Mouse (Mus musculus) frontal cortex, postnatal 36 days (tissue): Measurements from ENCODE around the gene Tbc1d1.
A peak's percentile ranks its signal among the peaks of the same experiment; 100 is the strongest.

Experiments
- DNase-seq, 2 experiments: peaks; one replicate each; pipeline ENCODE4 v3.0.0; 2022; ENCODE audit warnings: low spot score in 2 of 2

Tbc1d1 gene

DNA sequence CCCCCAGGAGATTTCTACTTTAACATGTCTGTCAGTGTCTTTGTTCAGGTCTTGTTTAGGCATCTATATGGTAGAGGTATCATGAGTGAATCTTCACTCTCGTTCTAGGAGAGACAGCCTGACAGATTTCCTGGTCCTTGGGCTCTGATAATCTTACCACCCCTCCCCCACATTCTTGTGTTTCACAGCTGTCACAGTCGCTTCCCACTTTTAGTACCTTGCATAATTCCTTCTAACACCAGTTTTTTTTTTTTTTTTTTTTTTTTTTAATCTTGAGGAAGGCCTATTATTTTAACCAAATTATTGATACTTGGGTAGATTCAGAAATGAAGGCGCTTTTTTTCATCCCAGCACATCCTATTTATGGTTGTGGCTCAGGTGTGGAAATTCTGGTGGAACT, 81.6 kb downstream of the Tbc1d1 start:
- no peak for DNase-seq

DNA sequence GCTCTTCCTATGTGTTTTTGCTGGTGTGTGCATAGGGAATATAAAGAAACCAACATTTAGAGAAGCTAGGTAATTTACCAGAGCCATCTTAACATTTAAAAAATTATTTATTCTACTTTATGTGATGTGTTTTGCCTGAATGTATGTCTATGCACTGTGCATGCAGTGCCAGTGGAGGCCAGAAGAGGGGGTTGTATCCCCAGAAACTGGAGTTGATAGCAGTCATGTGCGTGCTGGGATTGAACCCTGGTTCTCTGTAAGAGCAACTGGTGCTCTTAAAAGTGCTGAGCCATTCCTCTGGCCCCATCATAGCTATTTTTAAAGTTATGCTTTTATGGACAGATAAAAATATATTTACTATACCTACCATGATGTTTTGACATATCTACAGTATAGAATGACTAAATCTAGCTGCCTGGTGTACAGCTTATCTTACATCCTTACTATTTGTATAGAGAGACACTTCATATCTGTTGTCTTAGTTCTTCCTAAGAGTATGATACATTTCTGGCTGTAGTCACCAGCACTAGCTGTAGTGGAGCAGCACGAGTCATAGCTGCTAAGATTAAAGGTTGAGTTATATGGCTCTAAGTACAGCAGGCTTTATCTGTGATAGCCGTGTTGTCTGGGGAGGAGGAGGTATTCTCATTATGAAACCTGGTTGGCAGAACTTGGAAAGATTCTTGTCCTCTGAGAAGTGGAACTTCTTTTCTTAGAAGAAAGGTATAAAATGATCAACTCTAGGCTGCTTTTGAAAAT, 83.0 kb downstream of the Tbc1d1 start:
- no peak for DNase-seq

DNA sequence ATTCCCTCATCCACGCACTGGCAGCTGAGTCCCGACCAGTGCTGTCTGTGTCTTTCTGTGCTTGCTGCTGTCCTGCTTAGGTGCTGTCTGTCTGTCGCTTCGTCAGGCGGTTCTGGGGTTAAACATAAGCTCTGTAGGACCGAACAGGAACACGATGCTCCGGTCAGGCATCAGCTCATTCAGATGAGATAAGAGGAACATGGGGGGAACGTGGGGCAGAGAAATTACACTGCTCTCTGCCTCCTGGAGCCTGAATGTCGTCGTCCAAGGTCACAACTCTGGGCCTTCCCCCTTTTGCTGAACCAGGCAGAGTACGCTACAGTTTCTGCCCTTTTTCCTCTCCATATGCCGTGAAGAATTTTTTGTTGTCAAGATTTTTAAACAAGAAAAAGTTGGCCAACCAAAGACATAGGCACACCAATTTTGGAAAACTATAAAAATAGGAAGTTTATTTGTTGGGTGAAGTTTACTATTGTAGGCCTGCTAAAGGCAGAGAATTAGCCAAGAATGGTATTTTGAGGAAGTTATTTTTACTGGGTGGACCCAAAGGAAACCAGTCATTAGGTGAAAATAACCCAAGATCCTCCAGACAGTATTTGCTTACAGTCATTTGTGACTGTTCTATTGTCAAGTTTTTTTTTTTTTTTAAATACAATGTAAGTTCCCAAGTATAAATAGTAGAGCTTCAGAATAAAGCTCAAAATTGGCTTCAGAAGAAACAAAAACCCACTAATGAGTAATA, 85.0 kb downstream of the Tbc1d1 start:
- no peak for DNase-seq

DNA sequence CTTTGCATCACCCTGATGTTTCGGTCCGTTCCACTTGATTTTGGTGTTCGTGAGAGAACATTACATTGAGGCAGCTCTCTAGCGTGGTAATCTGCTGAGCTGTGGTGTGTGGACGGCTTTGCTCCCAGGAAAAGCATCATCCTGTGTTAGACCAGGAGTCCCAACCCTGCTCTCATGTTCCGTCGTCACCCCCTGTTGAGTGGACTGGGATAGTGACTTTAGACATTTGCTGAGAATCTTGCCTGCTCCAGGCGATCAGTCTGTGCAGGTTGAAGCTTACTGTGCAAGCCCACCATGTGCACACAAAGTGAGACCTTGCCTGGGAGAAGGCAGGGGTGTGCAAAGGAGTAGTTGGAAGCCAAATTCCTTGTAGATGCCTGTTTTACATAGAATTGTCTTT, 85.8 kb downstream of the Tbc1d1 start:
- DNase-seq = no peak

DNA sequence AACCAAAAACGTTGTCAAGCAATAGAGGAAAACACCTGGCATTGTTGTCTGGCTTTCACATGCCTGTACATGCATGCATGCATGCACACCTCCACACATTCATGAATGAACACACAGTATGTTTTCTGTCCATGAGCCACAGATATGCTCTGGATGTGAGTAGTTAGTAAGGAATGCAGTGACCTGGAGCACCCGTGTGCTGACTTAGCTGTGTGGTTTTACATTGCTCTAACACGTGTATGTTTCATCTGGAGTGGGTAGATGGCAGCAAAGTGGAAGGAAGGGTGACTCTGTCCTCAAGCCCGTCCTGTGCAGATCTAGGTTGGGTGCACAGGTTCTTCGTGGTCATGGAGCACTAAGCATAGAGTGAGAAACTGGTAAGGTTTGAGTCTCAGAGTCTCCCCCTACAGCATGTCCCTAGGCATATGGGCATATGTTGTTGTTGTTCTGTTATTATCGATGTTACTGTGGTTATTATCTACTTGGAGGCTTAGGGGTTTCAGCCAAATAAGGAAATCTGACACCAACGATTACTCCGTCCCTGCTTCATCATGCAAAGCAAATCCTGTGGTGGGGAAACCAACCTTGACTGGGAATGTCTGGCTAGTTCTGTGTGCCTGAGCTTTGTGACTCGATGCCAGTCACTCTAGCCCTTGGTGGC, 86.8 kb downstream of the Tbc1d1 start:
- DNase-seq = no peak

DNA sequence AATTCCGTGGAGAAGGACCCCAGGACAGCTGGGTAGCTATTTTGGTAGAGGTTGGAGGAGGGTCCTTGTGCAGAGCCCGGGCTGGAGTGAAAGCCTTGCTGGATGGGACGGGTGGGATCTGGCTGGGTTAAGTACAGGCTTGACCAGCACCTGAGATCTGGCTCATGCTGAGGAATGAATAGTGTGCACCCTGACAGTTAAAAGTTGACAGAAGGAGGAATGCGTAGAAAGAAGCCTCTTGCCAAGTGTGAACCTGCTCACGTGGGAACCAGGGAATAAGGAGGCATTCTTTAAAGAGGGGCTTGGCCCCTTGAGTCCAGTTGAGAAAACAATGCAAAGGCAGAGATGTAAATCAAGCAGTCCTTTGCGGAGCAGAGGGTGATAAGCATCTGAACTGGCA, 87.6 kb downstream of the Tbc1d1 start:
- no peak for DNase-seq

DNA sequence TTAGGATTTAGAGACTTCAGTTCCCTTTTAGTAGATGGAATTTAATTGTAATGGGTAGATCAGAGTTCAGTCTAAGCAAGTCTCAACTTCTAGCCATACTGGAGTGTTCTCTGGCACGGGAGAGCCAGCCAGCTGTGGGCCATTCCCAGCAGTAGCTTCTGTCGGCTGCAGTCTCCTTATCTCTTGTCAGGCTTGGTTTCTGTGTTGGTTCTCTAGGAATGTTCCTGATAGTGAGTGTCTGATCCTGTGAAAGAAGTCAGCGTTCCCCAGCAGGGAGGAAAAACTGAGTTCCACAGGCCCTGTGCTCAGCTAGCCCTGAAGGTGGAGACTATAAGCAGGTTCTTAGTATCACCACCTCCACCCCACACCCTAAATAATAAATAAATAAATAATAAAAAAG, 88.2 kb downstream of the Tbc1d1 start:
- DNase-seq = no peak

DNA sequence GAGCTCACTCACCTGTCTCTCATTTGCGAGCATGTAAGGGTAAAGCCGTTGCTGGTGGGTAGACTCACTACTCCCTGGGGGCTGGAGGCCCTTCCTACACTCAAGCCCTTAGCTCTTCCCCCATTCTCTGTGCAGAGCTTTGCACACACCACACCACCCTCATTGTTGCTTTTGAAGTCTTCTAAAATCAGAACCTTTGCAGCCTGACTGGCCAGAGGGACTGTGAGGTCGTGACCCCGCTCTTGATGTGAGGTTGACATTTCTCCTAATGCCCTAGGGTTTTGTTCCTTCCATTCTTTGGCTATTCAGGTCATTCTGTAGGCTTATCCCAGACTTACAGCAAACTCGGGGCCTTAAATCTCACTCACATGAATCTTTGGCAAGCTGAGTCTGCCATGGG, 88.6 kb downstream of the Tbc1d1 start:
- DNase-seq = no peak

DNA sequence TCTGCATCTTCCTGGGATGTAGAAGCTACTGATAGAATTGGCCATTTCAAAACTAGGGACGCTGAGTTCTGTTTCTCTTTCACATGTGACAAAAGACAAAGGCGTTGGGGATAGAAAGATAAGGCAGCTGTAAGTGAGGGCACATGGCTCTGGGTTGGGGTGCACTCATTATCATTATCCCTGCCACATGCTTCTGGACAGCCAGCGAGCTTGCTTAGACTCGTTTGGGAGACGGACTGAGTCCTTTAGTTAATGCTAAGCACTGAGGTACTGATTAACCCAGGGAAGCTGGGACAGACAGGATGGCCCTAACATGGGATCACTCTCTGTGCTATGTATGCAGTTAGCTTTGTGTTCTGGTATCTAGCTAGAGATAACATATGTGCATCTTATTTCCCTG, 95.3 kb downstream of the Tbc1d1 start:
- no peak for DNase-seq

DNA sequence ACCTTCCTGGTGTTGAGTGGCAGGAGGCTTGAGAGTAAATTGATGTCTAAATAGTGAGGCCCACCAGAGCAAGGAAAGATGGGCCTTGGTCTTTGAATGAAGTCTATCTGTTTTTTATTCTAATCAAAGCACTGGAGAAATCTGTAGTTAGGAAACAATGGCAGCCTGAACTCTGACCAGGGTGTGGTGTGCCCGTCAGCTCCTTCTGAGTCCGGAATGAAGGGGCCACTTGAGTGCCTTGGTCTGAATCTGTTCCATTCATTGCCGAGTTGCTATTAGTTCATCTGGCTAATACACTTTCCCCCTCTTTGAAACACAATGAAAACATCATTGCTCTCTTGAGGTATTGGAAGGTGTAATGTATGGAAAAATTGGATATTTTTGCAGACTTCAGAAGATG, 98.2 kb downstream of the Tbc1d1 start:
- DNase-seq = no peak

DNA sequence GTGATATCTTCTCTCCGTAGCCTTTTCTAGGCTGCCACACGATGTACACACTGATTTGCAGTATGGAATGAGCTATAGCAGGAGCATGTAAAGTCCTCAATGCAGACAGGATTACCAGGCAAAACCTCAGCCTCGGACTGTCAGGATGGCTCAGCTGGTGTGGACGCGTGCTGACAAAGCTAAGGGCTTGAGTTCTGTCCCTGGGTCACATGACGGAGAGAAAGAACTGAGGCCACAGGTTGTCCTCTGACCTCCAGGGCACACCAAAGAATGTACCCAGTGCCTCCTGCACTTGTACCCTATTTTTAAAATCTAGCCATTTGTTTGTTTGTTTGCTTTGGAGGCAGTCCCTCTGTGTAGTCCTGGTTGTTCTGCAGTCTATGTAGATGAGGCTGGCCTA, 98.9 kb downstream of the Tbc1d1 start:
- DNase-seq = no peak

DNA sequence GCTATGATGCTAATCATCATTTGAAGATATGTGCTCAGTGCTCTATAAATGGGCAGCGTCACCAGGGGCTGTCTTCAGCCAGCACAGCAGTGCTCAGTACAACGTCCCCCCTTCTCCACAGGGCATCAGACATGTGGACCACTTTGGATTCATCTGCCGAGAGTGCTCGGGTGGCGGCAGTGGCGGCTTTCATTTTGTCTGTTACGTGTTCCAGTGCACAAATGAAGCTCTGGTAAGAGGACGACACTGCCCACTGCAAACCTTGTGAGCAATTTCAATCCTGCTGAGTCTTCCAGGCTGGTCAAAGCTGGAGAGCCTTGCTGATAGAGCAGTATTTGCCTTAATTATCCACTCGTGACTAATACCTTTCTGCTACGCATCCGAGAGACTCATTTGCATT, 107.2 kb downstream of the Tbc1d1 start:
- no peak for DNase-seq

DNA sequence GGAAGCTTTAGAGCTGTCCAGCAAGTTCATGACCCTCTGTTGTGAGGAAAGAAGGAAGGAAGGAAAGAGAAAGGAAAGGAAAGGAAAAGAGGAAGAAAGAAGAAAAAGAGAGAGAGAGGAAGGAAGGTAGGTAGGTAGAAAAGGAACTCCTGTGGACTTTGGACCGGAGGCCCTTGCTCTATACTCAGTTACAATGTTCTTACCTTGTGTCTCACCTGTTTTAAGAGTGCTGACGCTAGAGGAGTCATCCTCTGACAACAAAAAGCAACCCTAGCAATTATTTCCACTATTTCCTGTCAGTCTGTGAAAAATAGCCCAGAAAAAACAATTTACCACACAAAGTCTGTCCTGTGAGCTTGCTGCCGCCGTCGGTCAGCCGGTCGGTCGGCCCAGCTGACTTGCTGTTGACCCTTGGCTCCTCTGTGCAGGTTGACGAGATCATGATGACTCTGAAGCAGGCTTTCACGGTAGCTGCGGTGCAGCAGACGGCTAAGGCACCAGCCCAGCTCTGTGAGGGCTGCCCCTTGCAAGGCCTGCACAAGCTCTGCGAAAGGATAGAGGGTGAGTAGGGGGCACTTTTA, 107.9 kb downstream of the Tbc1d1 start:
- DNase-seq = no peak

DNA sequence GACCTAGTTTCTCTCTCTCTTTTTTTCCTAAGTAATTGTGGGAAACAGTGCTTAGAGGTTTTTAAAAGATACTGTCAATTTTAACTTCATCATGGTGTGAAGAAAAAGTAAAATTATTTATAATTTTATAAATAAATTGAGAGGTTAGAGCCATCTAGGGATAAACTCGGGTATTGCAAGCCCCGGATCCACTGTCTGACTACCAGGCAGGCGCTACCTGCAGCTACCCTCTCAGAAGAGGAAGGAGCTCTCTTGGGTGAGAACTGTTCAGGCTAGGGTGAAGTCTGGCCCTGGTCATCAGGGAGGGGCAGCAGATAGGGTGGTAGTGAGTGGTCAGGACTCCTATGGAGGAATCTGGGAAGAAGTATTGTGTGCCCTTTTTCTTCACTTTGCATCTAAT, 109.0 kb downstream of the Tbc1d1 start:
- peak; percentile 42 to 67 for DNase-seq

DNA sequence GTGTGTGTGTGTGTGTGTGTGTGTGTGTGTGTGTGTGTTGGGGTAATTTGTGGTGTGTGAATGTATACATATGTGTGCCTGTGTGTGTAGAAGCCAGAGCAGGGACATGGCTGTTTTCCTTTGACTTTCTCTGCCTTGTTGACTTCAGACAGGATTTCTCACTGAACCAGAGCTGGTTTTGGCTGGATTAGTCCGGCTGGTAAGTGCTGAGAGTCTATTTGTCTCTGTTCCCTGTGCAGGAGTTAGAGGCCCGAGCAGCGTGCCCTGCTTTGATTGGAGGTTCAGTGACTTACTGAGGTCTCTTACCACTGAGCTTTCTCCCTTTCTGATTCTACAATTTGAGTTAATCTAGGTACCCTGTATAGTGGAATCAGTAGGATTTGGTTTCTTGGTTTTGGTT, 109.8 kb downstream of the Tbc1d1 start:
- DNase-seq = no peak

DNA sequence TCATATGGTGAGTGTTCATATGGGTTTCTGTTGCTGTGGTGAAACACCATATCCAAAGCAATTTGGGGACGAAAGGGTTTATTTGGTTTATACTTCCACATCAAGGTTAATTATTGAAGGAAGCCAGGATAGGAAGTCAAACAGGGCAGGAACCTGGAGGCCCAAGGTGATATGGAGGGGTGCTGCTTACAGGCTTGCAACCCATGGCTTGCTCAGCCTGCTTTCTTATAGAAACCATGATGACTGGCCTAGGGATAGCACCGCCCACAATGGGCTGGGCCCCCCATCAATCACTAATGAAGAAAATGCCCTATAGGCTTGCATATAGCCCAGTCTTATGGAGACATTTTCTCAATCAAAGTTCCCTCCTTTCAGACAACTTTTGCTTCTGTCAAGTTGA, 110.4 kb downstream of the Tbc1d1 start:
- DNase-seq = no peak

DNA sequence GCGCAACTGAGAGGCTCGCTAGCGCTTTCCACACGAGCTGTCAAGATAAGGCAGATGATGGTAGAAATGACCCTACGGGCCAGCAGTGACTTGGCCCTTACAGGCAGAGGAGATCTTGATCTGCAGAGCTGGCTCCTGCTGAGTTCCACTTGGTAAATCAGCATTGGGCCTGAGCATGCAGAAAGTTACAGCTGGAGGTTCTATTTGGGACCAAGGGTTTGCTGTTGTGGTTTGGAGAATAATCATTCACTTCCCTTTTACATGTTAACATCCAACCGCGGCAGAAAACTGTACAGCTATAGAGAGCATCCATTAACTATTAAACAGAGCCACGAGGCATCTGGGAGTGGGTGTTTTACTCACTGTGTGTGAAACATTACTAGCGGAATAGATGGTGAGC, 111.2 kb downstream of the Tbc1d1 start:
- no peak for DNase-seq

DNA sequence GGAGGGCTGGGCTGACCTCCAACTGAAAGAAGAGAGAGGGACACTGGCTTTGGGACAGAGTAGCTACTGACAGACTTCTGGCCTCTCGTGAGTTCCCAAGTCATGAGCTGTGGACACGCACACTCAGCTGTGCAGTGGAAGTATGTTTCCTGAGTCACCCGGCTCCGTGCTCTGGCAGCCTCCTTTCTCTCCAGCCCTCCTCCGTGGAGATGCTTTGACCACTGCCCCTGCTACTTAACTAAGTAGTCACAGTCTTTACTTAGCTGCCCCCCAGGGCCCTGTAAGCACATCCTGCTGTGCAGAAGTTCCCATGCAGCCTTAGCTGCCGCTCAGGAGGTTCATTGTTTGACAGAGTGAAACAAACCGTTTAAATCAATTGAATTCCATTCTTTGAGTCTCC, 113.6 kb downstream of the Tbc1d1 start:
- no peak for DNase-seq

DNA sequence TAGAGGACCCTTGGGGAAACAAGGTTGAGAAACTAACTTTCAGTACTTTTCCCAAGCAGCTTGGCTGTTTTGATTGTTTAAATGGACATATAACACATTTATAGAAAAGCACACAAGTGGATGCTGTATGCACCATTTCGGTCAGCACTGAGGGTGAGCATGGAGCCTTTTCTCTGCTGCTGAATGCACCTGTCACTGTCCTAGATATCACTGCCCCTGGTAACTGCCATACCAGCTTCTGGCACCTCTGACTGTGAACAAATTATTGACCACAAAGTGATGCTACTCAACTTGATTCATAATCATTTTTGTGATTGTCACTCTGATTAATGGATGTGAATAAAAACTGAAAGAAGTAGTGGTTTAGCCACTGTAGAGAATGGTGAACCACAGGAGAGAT, 117.4 kb downstream of the Tbc1d1 start:
- DNase-seq = no peak

DNA sequence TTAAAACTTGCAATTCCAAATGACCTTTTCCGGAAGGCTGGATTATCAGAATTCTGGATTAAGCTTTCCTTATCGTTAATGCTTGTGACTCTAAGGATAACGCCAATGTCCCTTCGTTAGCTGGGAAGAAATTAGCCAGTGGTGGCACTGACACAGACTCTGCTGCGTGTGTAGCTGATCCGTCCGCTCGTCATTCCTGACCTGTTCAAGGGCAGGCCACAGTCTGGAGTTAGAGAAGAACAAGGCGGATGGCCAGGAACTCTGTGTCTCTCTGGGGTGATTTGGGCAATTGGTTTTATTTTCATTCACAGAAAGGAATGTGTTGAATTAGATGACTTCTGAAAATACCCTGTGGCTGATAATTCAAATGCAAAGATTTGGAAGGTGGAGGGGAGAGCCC, 118.2 kb downstream of the Tbc1d1 start:
- no peak for DNase-seq

DNA sequence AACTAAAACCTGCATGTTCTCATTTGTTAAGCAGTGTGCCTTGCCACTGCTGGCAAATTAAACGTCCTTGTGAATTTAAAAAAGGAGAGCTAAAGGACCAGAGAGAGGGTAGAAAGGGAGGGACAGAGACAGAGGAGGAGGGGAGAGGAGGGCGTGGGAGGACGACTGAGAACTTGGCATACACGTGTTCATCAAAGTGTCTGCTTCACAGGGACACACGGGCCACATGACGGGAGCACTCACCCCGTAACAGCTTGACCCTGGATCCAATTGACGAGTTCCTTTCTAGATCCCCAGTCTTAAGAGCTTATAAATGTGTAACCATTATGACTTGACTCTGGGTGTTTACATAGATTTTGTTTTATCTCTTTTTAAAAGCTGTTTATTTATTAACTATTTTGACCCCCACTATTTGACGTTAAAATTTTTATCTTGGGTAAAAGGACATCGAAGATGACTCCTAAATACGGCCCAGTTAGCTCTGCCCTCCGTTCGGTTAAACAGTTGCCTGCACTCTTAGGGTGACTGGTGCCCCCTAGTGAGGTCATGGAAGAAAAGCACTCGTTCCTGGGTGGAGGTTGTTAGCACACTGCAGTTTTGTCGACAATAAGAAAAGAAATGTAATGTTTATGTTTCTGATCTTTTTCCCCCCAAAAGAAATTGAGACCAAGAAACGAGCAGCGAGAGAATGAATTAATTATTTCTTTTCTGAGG, 118.8 kb downstream of the Tbc1d1 start:
- peak in 1 of 2 experiments; percentile 50 for DNase-seq

DNA sequence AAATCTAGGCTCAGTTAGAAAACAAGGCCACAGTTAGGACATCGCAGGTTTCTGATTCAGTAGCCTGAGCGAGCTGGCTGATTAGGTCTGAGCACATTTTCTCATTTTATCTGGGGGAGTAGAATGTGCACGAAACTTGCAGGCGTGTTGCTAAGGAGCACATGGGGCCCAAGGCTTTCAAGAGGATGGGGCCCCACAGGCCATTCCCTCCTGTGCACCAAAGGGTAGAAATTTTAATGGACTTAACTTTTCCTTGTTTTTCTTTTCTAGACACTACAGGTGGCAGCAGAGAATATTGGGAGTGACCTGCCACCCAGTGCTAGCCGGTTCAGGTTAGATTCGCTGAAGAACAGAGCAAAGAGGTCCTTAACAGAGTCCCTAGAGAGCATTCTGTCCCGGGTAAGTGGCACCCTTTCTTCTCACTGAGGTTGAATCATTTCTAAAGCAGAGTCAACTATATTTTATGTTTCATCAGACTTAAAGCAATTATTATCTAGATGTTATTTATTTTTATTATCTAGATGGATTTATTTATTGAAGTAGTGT, 121.6 kb downstream of the Tbc1d1 start:
- DNase-seq = no peak
